Mouse (Mus musculus) liver, adult 2 months (tissue): ENCODE results near the gene Muc20.

Experiments
- CTCF ChIP-seq: fragments of 200-500 bp; IDR thresholded peaks from 2 replicates; pipeline ENCODE4 v1.5.1; 2011; ENCODE audit warnings: low read depth, low read length, control low read depth
- POLR2A ChIP-seq: fragments of 200-500 bp; IDR thresholded peaks from 2 replicates; pipeline ENCODE4 v1.6.1; 2011; ENCODE audit warnings: low read length, control low read depth; ENCODE audit not compliant: insufficient read depth; ENCODE audit errors: extremely low read depth

GRCm38 (mm10) chr16:32813362-32813761 lies 16.1 kb upstream of the Muc20 start:
- TF ChIP-seq CTCF (peak; percentile 7; the same call in 1 of the 2 replicates), POLR2A (no peak)
